Mouse (Mus musculus) forebrain, embryonic 10.5 days (tissue): ENCODE results near the gene Slc35a3. TPM values are rescaled to one million over a fixed set of nuclear protein-coding genes. Genes with fewer than 3 reads are reported as not detected.
A peak's percentile ranks its signal among the peaks of the same experiment; 100 is the strongest.
"Not testable (repeated sequence)": the region's sequence is repeated elsewhere in the genome, so short reads cannot be mapped to it uniquely, and the experiment has no call there.

Experiments
- DNase-seq: peaks from one replicate; pipeline ENCODE4 v3.0.0-alpha.2; 2017; ENCODE audit warnings: low spot score; ENCODE audit errors: extremely low spot score
- H3K27ac ChIP-seq: fragments of 300-500 bp; sonication (generic); 2 replicates; pipeline ENCODE4 v1.5.1; 2016; ENCODE audit warnings: mild to moderate bottlenecking
- H3K27me3 ChIP-seq: fragments of 300-500 bp; sonication (generic); 2 replicates; pipeline ENCODE4 v1.6.1; 2016; ENCODE audit warnings: mild to moderate bottlenecking; ENCODE audit not compliant: poor library complexity, severe bottlenecking
- H3K36me3 ChIP-seq: fragments of 300-500 bp; sonication (generic); replicated peaks from 2 replicates; pipeline ENCODE4 v1.6.1; 2016; ENCODE audit warnings: mild to moderate bottlenecking, moderate library complexity
- H3K4me1 ChIP-seq: fragments of 300-500 bp; sonication (generic); 2 replicates; pipeline ENCODE4 v1.6.1; 2016
- H3K4me3 ChIP-seq: fragments of 300-500 bp; sonication (generic); 2 replicates; pipeline ENCODE4 v1.5.1; 2016; ENCODE audit warnings: mild to moderate bottlenecking, moderate library complexity
- H3K9me3 ChIP-seq: fragments of 300-500 bp; sonication (generic); 2 replicates; pipeline ENCODE4 v1.6.1; 2016; ENCODE audit warnings: mild to moderate bottlenecking, moderate library complexity
- WGBS: fragments of 180-500 bp; shearing (Covaris S2); methylation state at CpG from one replicate; pipeline ENCODE4 v1.1.7; 2016; 5-methylcytosine and 5-hydroxymethylcytosine counted together
- polyA plus RNA-seq: library from polyadenylated mRNA; unstranded; fragments of >200 nt; fragmentation: Nextera tagmentation; extraction: Ambion mirVana; gene quantifications from 2 replicates; pipeline ENCODE4 v1.2.1, GENCODE M21; 2016

The Slc35a3 gene
- polyA plus RNA-seq, 1 experiment from 2014 or later, result 8.3 TPM

DNA sequence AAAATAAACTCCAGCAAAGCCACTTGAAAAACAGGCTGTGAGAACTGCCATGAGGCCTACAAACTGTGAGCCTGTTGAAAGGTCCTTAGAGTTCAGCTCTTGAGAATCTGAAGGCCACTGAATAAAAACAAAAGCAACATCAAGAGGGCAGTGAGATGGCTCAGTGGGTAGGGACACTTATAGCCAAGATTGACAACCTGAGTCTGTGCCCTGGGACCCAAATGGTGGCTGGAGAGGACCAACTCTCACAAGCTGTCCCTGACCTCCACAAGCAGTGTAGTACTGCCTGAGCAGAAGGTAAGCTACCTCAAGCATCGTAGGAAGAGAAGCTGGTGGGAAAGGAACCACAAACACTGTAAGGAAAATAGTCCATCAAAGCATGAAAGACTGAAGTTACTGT is 31.5 kb downstream of the Slc35a3 start, which contains the start of gene Gm43191:
Gene Gm43191, minus strand, starts transcription at position 101 of the 400 bp plus-strand sequence.
- Histone ChIP-seq H3K4me1 (no peaks in the 10 kb centered on the region), H3K27me3 (no peaks in the 10 kb centered on the region), H3K4me3 (no peak within 1 kb of the TSS), H3K9me3 (no peaks in the 10 kb centered on the region), H3K27ac (no peak within 1 kb of the TSS), H3K36me3 (peaks cover 31% of the 10 kb centered on the region)
- 95% methylated on average over 1 of the region's 1 CpGs for WGBS
- no peak for DNase-seq

DNA sequence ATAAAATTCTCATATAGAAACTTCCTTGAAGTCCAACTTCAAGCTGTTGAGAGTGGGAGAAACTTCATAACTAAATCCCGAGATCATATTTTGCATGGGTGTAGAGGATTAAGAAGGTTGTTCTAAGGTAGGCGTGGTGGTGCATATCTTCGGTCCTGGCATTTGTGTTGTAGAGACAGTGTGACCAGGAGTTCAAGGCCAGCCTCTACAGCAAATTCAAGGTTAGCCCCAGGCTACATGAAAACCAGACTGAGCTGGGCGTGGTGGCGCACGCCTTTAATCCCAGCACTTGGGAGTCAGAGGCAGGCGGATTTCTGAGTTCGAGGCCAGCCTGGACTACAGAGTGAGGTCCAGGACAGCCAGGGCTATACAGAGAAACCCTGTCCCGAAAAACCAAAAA is 48.4 kb downstream of the Slc35a3 start:
- not testable (repeated sequence) for H3K27ac ChIP-seq, H3K4me3 ChIP-seq, H3K9me3 ChIP-seq, H3K27me3 ChIP-seq, DNase-seq, H3K36me3 ChIP-seq
- H3K4me1 ChIP-seq, result peaks cover 32% of the 10 kb centered on the region
- WGBS, result 92% methylated on average over 9 of the region's 9 CpGs

GRCm38 (mm10) chr3:116662463-116662863 is 50.2 kb downstream of the Slc35a3 start, which contains the start of gene Mfsd14a:
TSS of gene Mfsd14a (minus strand) at chr3:116662677.
- Histone ChIP-seq H3K27me3 (no peaks in the 10 kb centered on the region), H3K9me3 (no peaks in the 10 kb centered on the region), H3K27ac (peak within 1 kb of the TSS; percentile 99), H3K36me3 (0 out of 2 replicates have a peak, but pooled peaks cover 1% of the 10 kb centered on the region), H3K4me1 (peaks cover 45% of the 10 kb centered on the region), H3K4me3 (peak within 1 kb of the TSS; percentile 99)
- peak; percentile 97 for DNase-seq
- under 1% methylated on average over 39 of the region's 39 CpGs for WGBS

DNA sequence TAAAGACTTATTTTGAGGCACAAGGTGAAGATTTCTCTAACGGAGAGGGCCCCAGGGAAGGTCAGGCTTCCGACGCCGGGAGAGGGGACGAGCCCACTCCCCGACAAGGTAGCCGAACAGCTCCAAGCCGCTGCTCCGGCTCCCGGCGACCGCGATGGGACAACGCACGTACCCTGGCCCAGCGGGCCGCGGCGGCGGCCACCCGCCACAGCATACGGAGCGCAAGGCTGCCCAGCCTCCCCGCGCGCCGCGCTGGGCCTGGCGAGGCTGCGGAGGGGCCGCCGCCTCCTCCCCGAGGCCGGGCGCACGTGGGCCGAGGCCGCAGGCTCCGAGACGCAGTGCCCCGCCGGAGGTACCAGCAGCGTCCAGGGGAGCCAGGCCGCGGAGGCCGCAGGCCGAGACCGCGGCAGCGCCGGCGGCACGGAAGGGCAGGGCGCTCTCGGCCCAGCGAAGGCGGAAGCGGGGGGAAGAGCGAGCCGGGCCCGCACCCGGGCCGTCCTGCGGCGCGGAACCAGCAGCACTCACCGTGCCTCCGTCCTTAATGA is 50.7 kb downstream of the Slc35a3 start:
- Histone ChIP-seq H3K9me3 (no peaks in the 10 kb centered on the region), H3K4me3 (peak overlapping the region; percentile 99), H3K36me3 (no peaks in the 10 kb centered on the region), H3K4me1 (peaks cover 48% of the 10 kb centered on the region), H3K27me3 (no peaks in the 10 kb centered on the region), H3K27ac (peak overlapping the region; percentile 99)
- DNase-seq, result no peak
- WGBS, result 0% methylated on average over 64 of the region's 68 CpGs

DNA sequence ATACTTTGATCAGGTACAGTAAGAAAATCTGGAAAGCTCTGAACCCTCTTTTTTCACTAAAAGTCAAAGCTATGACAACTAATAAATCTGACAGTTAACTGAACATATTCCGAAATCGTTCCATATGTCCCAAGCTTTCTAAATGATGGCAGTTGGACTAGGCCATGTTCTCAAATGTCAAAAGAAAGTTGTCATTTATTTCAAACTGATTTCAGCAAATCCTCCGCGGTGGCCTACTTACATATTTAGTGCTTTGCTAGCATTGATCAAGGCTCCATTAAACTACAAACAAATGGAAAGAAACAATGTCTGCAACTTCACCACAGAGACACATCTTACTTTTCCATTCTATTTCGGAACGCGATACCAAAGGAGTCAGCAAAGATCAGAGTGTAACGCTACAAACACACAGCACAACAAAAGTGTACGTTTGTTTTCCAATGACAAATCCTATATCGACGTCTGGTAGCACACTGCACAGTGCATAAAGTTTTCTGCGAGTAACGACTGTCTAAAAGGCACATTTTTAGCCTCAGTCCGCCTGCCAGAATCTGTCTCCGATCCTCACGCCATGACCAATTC is 51.3 kb downstream of the Slc35a3 start:
- no peaks in the 10 kb centered on the region for H3K36me3 ChIP-seq
- 10% methylated on average over 16 of the region's 16 CpGs for WGBS
- DNase-seq, result no peak

GRCm38 (mm10) chr3:116659856-116660430 is 52.7 kb downstream of the Slc35a3 start:
- H3K4me3 ChIP-seq, result no peak overlapping the region
- DNase-seq, result no peak
- peaks cover 48% of the 10 kb centered on the region for H3K4me1 ChIP-seq
- no peaks in the 10 kb centered on the region for H3K9me3 ChIP-seq
- no peaks in the 10 kb centered on the region for H3K36me3 ChIP-seq
- H3K27ac ChIP-seq, result no peak overlapping the region
- 89% methylated on average over 13 of the region's 13 CpGs for WGBS
- no peaks in the 10 kb centered on the region for H3K27me3 ChIP-seq

More for the DNA sequence above, 51.3 kb downstream of the Slc35a3 start:
- peaks cover 48% of the 10 kb centered on the region for H3K4me1 ChIP-seq
- peak overlapping the region; percentile 99 for H3K27ac ChIP-seq
- H3K27me3 ChIP-seq, result no peaks in the 10 kb centered on the region
- H3K9me3 ChIP-seq, result no peaks in the 10 kb centered on the region
- peak overlapping the region; percentile 99 for H3K4me3 ChIP-seq

DNA sequence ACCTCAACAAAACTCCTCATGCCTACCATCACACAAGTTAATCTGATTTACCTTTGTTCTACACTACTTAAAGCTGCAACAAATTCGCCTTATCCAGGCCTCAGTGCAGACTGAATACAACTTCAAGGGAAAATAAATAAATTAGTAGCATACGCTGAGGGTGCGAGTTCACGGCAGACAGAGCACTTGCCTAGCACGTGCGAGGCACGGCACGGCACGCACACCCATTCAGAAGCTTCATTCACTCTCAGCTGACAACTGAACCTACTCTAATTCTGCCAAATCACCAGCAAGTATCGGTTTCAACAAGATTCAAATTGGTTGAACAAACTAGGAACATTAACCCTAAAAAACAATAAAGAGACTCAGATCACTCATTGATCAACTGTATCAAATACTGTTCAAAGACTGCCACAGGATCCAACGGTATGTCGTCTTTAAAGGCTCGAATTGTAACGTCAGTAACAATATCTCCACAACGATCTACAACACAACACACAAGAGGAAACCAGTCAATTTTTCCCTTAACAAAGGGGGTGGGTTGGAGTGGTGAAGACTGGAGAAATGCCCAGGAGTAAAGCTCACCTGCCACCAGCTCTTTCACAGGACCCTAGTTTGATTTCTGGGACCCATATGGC is 53.6 kb downstream of the Slc35a3 start:
- H3K4me3 ChIP-seq, result no peak overlapping the region; the same call in 1 of the 2 replicates
- no peak for DNase-seq
- no peaks in the 10 kb centered on the region for H3K36me3 ChIP-seq
- no peak overlapping the region for H3K27ac ChIP-seq
- H3K27me3 ChIP-seq, result no peaks in the 10 kb centered on the region
- H3K4me1 ChIP-seq, result peaks cover 48% of the 10 kb centered on the region
- H3K9me3 ChIP-seq, result no peaks in the 10 kb centered on the region
- 77% methylated on average over 15 of the region's 15 CpGs for WGBS

- WGBS, result 87% methylated on average over 7 of the region's 7 CpGs
- Histone ChIP-seq H3K9me3 (no peaks in the 10 kb centered on the region), H3K27me3 (no peaks in the 10 kb centered on the region), H3K4me1 (peaks cover 44% of the 10 kb centered on the region), H3K36me3 (peaks cover under 1% of the 10 kb centered on the region), H3K4me3 (no peak overlapping the region), H3K27ac (no peak overlapping the region)
- no peak for DNase-seq
Observed at GRCm38 (mm10) chr3:116656184-116656965, 56.3 kb downstream of the Slc35a3 start.

- not testable (repeated sequence) for DNase-seq
- H3K4me1 ChIP-seq, result peaks cover 20% of the 10 kb centered on the region
- WGBS, result 92% methylated on average over 11 of the region's 11 CpGs
Observed at GRCm38 (mm10) chr3:116654051-116654450, 58.6 kb downstream of the Slc35a3 start.

GRCm38 (mm10) chr3:116653278-116653945 is 59.2 kb downstream of the Slc35a3 start:
- no peak for DNase-seq
- 93% methylated on average over 5 of the region's 5 CpGs for WGBS
- H3K27me3 ChIP-seq, result no peaks in the 10 kb centered on the region
- H3K27ac ChIP-seq, result no peak overlapping the region
- no peak overlapping the region for H3K4me3 ChIP-seq
- H3K36me3 ChIP-seq, result peaks cover 28% of the 10 kb centered on the region
- H3K9me3 ChIP-seq, result no peaks in the 10 kb centered on the region
- H3K4me1 ChIP-seq, result peaks cover 16% of the 10 kb centered on the region

More at GRCm38 (mm10) chr3:116654051-116654450, 58.6 kb downstream of the Slc35a3 start:
- H3K9me3 ChIP-seq, H3K27ac ChIP-seq, H3K4me3 ChIP-seq, H3K27me3 ChIP-seq: not testable (repeated sequence)
- peaks cover 23% of the 10 kb centered on the region for H3K36me3 ChIP-seq

DNA sequence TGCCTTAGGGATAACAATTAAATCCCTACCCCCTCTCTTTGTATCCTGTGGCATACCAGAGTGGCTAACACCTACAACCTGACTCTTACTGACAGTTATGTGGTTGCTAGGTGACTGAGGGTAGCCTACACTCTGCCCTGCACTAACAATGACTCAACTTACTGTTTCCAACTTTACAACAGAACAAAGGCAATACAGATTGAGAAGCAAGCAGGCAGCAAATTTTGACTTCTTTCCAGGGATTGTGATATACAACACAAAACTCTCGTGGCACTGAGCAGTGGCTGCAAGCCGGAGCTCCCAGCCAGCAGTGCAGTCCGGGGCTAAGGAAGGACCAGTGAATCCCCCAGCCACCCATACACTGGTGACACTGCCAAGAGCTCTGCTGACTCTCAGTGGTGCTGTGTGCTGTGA is 60.6 kb downstream of the Slc35a3 start:
- Histone ChIP-seq H3K36me3 (peaks cover 39% of the 10 kb centered on the region), H3K27ac (no peak overlapping the region), H3K9me3 (no peaks in the 10 kb centered on the region), H3K4me3 (no peak overlapping the region), H3K27me3 (no peaks in the 10 kb centered on the region), H3K4me1 (peaks cover 7% of the 10 kb centered on the region)
- no peak for DNase-seq
- WGBS, result 84% methylated on average over 3 of the region's 3 CpGs

DNA sequence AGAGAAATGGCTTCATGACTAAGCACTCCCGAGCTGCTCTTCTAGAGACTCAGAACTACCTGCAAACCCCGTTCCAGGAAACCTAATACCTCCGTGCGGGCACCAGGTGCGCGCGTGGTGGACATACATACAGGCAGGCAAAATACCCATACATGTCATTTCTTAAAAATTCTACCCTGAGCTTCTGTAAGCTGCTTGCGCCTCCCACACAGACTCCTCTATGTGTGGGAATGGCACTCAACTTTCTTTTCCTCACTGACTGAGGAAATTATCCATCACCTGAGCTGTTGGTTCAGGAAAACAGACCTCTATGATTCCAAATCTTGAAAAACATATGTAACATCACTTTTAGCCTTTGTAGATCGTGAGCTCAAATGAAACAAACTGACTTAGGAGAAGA is 61.9 kb downstream of the Slc35a3 start:
- no peak for DNase-seq
- H3K4me3 ChIP-seq, result no peak overlapping the region
- H3K27me3 ChIP-seq, result no peaks in the 10 kb centered on the region
- 97% methylated on average over 9 of the region's 9 CpGs for WGBS
- H3K36me3 ChIP-seq, result peaks cover 52% of the 10 kb centered on the region
- H3K4me1 ChIP-seq, result peaks cover 7% of the 10 kb centered on the region
- H3K9me3 ChIP-seq, result no peaks in the 10 kb centered on the region
- H3K27ac ChIP-seq, result no peak overlapping the region
